Mouse (Mus musculus) limb, embryonic 11.5 days (tissue): Measurements from ENCODE around the gene Jag1. TPM values are rescaled to one million over a fixed set of nuclear protein-coding genes. Genes with fewer than 3 reads are reported as not detected.

Experiments
- ATAC-seq: fragments of 200-750 bp; cut with Nextera tagmentation; 2 replicates; pipeline ENCODE4 v1.8.0; 2017; ENCODE audit warnings: low read depth; ENCODE audit not compliant: insufficient number of reproducible peaks, low FRiP score, low TSS enrichment
- DNase-seq: peaks from one replicate; pipeline ENCODE4 v3.0.0-alpha.2; 2015; ENCODE audit warnings: low spot score
- H3K27ac ChIP-seq: fragments of 300-500 bp; sonication (generic); replicated peaks from 2 replicates; pipeline ENCODE4 v1.5.1; 2014; ENCODE audit warnings: low read depth, mild to moderate bottlenecking, low read length
- H3K27me3 ChIP-seq: fragments of 300-500 bp; sonication (generic); 2 replicates; pipeline ENCODE4 v1.6.1; 2014; ENCODE audit warnings: mild to moderate bottlenecking, low read length, mixed read lengths; ENCODE audit not compliant: control insufficient read depth, insufficient read depth
- H3K36me3 ChIP-seq: fragments of 300-500 bp; sonication (generic); 2 replicates; pipeline ENCODE4 v1.6.1; 2014; ENCODE audit warnings: mild to moderate bottlenecking, low read length, moderate library complexity, mixed read lengths; ENCODE audit not compliant: control insufficient read depth, insufficient read depth
- H3K4me1 ChIP-seq: fragments of 300-500 bp; sonication (generic); 2 replicates; pipeline ENCODE4 v1.6.1; 2014; ENCODE audit warnings: low read length, mixed read lengths; ENCODE audit not compliant: control insufficient read depth, insufficient read depth
- H3K4me2 ChIP-seq: fragments of 300-500 bp; sonication (generic); 2 replicates; pipeline ENCODE4 v1.6.1; 2014; ENCODE audit warnings: low read depth, mild to moderate bottlenecking, moderate library complexity; ENCODE audit not compliant: severe bottlenecking
- H3K4me3 ChIP-seq: fragments of 300-500 bp; sonication (generic); 2 replicates; pipeline ENCODE4 v1.5.1; 2014; ENCODE audit warnings: low read depth, low read length
- H3K9ac ChIP-seq: fragments of 300-500 bp; sonication (generic); 2 replicates; pipeline ENCODE4 v1.6.1; 2014; ENCODE audit warnings: mild to moderate bottlenecking, low read length
- H3K9me3 ChIP-seq: fragments of 300-500 bp; sonication (generic); 2 replicates; pipeline ENCODE4 v1.6.1; 2016; ENCODE audit warnings: low read length; ENCODE audit not compliant: control insufficient read depth
- WGBS: fragments of 180-500 bp; shearing (Covaris S2); extraction: QIAGEN DNeasy Blood & Tissue Kit; methylation state at CpG from one replicate; pipeline ENCODE4 v1.1.7; 2014; 5-methylcytosine and 5-hydroxymethylcytosine counted together
- polyA plus RNA-seq: library from polyadenylated mRNA; unstranded; fragments of >200 nt; fragmentation: Nextera tagmentation; extraction: Ambion mirVana; gene quantifications from 2 replicates; pipeline ENCODE4 v1.2.1, GENCODE M21; 2014

Gene Jag1
- polyA plus RNA-seq, 1 experiment from 2014 or later, result 23.3 TPM

GRCm38 (mm10) chr2:137124861-137125260, 8.4 kb upstream of the Jag1 start:
- H3K9ac ChIP-seq, result no peak overlapping the region
- H3K27ac ChIP-seq, result no peak overlapping the region
- no peaks in the 10 kb centered on the region for H3K4me1 ChIP-seq
- no peaks in the 10 kb centered on the region for H3K27me3 ChIP-seq
- H3K36me3 ChIP-seq, result no peaks in the 10 kb centered on the region
- no peak for ATAC-seq
- DNase-seq, result no peak
- H3K4me3 ChIP-seq, result no peak overlapping the region
- no peak overlapping the region for H3K4me2 ChIP-seq
- no peaks in the 10 kb centered on the region for H3K9me3 ChIP-seq
- 94% methylated on average over 1 of the region's 1 CpGs for WGBS

GRCm38 (mm10) chr2:137117321-137117690, 862 bp upstream of the Jag1 start:
- no peaks in the 10 kb centered on the region for H3K36me3 ChIP-seq
- under 1% methylated on average over 33 of the region's 33 CpGs for WGBS

GRCm38 (mm10) chr2:137116675-137117320, 354 bp upstream of the Jag1 start:
- H3K27me3 ChIP-seq, result peaks cover 5% of the 10 kb centered on the region; the same call in 1 of the 2 replicates
- peaks cover 13% of the 10 kb centered on the region; the same call in 1 of the 2 replicates for H3K4me1 ChIP-seq
- H3K9me3 ChIP-seq, result no peaks in the 10 kb centered on the region
- peak; percentile 83 for ATAC-seq
- H3K9ac ChIP-seq, result peak overlapping the region; percentile 86
- H3K36me3 ChIP-seq, result no peaks in the 10 kb centered on the region
- WGBS, result 0% methylated on average over 59 of the region's 61 CpGs
- H3K27ac ChIP-seq, result peak overlapping the region; percentile 92
- peak; percentile 96 for DNase-seq
- peak overlapping the region; percentile 73 for H3K4me2 ChIP-seq
- peak overlapping the region; percentile 74 for H3K4me3 ChIP-seq

More at GRCm38 (mm10) chr2:137117321-137117690, 862 bp upstream of the Jag1 start:
- DNase-seq (peak; percentile 94), ATAC-seq (peak; percentile 75)
- H3K4me2 ChIP-seq, result peak overlapping the region; percentile 73
- H3K4me1 ChIP-seq, result peaks cover 9% of the 10 kb centered on the region; the same call in 1 of the 2 replicates
- H3K27ac ChIP-seq, result peak overlapping the region; percentile 92
- peaks cover 5% of the 10 kb centered on the region; the same call in 1 of the 2 replicates for H3K27me3 ChIP-seq
- H3K4me3 ChIP-seq, result peak overlapping the region; percentile 74
- H3K9me3 ChIP-seq, result no peaks in the 10 kb centered on the region
- H3K9ac ChIP-seq, result peak overlapping the region; percentile 86

GRCm38 (mm10) chr2:137115241-137116024, 1.0 kb downstream of the Jag1 start:
- DNase-seq (peak; percentile 57), ATAC-seq (no peak)
- peaks cover 5% of the 10 kb centered on the region; the same call in 1 of the 2 replicates for H3K27me3 ChIP-seq
- 0 out of 2 replicates have a peak overlapping the region, but pooled peaks have one; percentile 14 for H3K27ac ChIP-seq
- H3K4me3 ChIP-seq, result peak overlapping the region; percentile 74
- H3K4me2 ChIP-seq, result peak overlapping the region; percentile 73
- peaks cover 19% of the 10 kb centered on the region for H3K4me1 ChIP-seq
- no peaks in the 10 kb centered on the region for H3K36me3 ChIP-seq
- under 1% methylated on average over 40 of the region's 40 CpGs for WGBS
- no peaks in the 10 kb centered on the region for H3K9me3 ChIP-seq
- peak overlapping the region; percentile 86 for H3K9ac ChIP-seq

- H3K4me3 ChIP-seq, result peak overlapping the region; percentile 74
- no peaks in the 10 kb centered on the region for H3K9me3 ChIP-seq
- peak overlapping the region; percentile 73 for H3K4me2 ChIP-seq
- no peaks in the 10 kb centered on the region for H3K36me3 ChIP-seq
- H3K27ac ChIP-seq, result peak overlapping the region; percentile 38
- peak; percentile 82 for DNase-seq
- peak overlapping the region; percentile 86 for H3K9ac ChIP-seq
- H3K27me3 ChIP-seq, result peaks cover 5% of the 10 kb centered on the region; the same call in 1 of the 2 replicates
- 0 out of 2 replicates have a peak, but pooled peaks have one; percentile 18 for ATAC-seq
- H3K4me1 ChIP-seq, result peaks cover 25% of the 10 kb centered on the region
- under 1% methylated on average over 49 of the region's 51 CpGs for WGBS
These were observed 2.0 kb downstream of the Jag1 start for GRCm38 (mm10) chr2:137114248-137115096.

GRCm38 (mm10) chr2:137113288-137114061, 3.0 kb downstream of the Jag1 start:
- WGBS, result 9% methylated on average over 11 of the region's 12 CpGs

GRCm38 (mm10) chr2:137110214-137110898, 6.1 kb downstream of the Jag1 start:
- WGBS, result 52% methylated on average over 4 of the region's 4 CpGs
- DNase-seq (no peak), ATAC-seq (no peak)
- Histone ChIP-seq H3K4me2 (no peak overlapping the region), H3K27me3 (no peaks in the 10 kb centered on the region; the same call in 1 of the 2 replicates), H3K4me1 (peaks cover 29% of the 10 kb centered on the region), H3K27ac (no peak overlapping the region), H3K36me3 (no peaks in the 10 kb centered on the region), H3K9ac (no peak overlapping the region), H3K4me3 (no peak overlapping the region), H3K9me3 (no peaks in the 10 kb centered on the region)

More at GRCm38 (mm10) chr2:137113288-137114061, 3.0 kb downstream of the Jag1 start:
- ATAC-seq (no peak), DNase-seq (peak; percentile 54)
- Histone ChIP-seq H3K9me3 (no peaks in the 10 kb centered on the region), H3K4me3 (peak overlapping the region; percentile 74), H3K4me2 (peak overlapping the region; percentile 73), H3K27me3 (peaks cover 5% of the 10 kb centered on the region; the same call in 1 of the 2 replicates), H3K9ac (peak overlapping the region; percentile 35; the same call in 1 of the 2 replicates), H3K27ac (peak overlapping the region; percentile 38), H3K4me1 (peaks cover 28% of the 10 kb centered on the region), H3K36me3 (no peaks in the 10 kb centered on the region)
